Mouse (Mus musculus) macrophage (primary cell): ENCODE data around the gene Stox2. TPM values are rescaled to one million over a fixed set of nuclear protein-coding genes. Genes with fewer than 3 reads are reported as not detected.

Experiments
- H3K27ac ChIP-seq: fragments of 350-480 bp; formaldehyde crosslinking; 2 replicates; pipeline ENCODE4 v1.9.0; 2021
- H3K36me3 ChIP-seq: fragments of 350-480 bp; formaldehyde crosslinking; 2 replicates; pipeline ENCODE4 v1.9.0; 2021; ENCODE audit errors: inconsistent target
- H3K4me3 ChIP-seq: fragments of 350-480 bp; formaldehyde crosslinking; 2 replicates; pipeline ENCODE4 v1.9.0; 2021; ENCODE audit errors: inconsistent target
- H3K79me2 ChIP-seq: fragments of 350-480 bp; formaldehyde crosslinking; 2 replicates; pipeline ENCODE4 v1.9.0; 2021; ENCODE audit errors: inconsistent target
- WGBS: methylation state at CpG from one replicate; pipeline ENCODE4 v1.1.7; 2026; ENCODE audit warnings: inconsistent platforms; ENCODE audit not compliant: missing documents; 5-methylcytosine and 5-hydroxymethylcytosine counted together
- polyA plus RNA-seq: library from polyadenylated mRNA; stranded (reverse); fragments of 250-400 nt; gene quantifications from 3 replicates; pipeline ENCODE4 v1.2.4, GENCODE M21; 2018; ENCODE audit warnings: inconsistent platforms

The Stox2 gene
- polyA plus RNA-seq, 1 experiment from 2014 or later = not detected

- no peak overlapping the region for H3K27ac ChIP-seq
- no peak overlapping the region for H3K4me3 ChIP-seq
- 6% methylated on average over 9 of the region's 9 CpGs for WGBS
- no peaks in the 10 kb centered on the region for H3K79me2 ChIP-seq
- H3K36me3 ChIP-seq = no peaks in the 10 kb centered on the region
Measured at GRCm38 (mm10) chr8:47135586-47135985, 310.6 kb downstream of the Stox2 start.

GRCm38 (mm10) chr8:47134736-47135135 lies 311.4 kb downstream of the Stox2 start:
- WGBS = 69% methylated on average over 11 of the region's 11 CpGs
- no peak overlapping the region for H3K27ac ChIP-seq
- H3K79me2 ChIP-seq = no peaks in the 10 kb centered on the region
- H3K36me3 ChIP-seq = no peaks in the 10 kb centered on the region
- H3K4me3 ChIP-seq = no peak overlapping the region

GRCm38 (mm10) chr8:47133381-47133780 lies 312.8 kb downstream of the Stox2 start:
- Histone ChIP-seq H3K27ac (no peak overlapping the region), H3K79me2 (no peaks in the 10 kb centered on the region), H3K36me3 (no peaks in the 10 kb centered on the region), H3K4me3 (no peak overlapping the region)
- WGBS = 95% methylated on average over 3 of the region's 3 CpGs

Other genes starting within 250 kb of the Stox2 start
- 23.9 to 26.5 TPM (median 26.2 TPM) in 3 replicates for gene Trappc11, start 87.1 kb upstream of the Stox2 start, polyA plus RNA-seq
- gene Rwdd4a, start 87.3 kb upstream of the Stox2 start, polyA plus RNA-seq = 12.4 to 26.6 TPM (median 18.4 TPM) in 3 replicates
- gene Ing2, start 229.2 kb upstream of the Stox2 start, polyA plus RNA-seq = 12.1 to 21.8 TPM (median 18.8 TPM) in 3 replicates